Mouse (Mus musculus) erythroblast, embryonic 14.5 days (primary cell): ENCODE measurements around the gene Nrg4.

Experiments
- GATA1 ChIP-seq: IDR thresholded peaks from 2 replicates; pipeline ENCODE4 v1.6.1; 2012; ENCODE audit warnings: low read length, inconsistent platforms, mixed read lengths
- TAL1 ChIP-seq: IDR thresholded peaks from 3 replicates; pipeline ENCODE4 v1.6.1; 2012; ENCODE audit warnings: low read length, inconsistent platforms, mixed read lengths

DNA sequence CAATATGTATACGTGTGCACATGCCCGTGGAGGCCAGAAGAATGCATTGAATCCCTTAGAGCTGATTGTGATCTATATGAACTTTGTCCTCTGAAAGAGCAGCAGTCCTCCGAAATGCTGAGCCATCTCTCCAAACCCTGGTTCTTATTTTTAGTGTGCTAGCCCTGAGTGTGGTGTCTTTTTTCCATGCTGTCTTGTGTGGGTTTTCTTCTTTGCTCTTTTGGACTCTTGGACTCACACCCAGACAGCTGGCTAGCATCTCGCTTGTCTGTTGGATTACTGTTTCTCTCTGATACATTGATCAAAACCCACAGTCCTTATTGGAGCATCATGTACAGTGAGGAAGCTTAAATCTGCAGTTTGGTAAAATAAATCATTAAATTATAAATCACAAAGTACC lies 115.0 kb downstream of the Nrg4 start:
- TF ChIP-seq GATA1 (no peak), TAL1 (no peak)
